Mouse (Mus musculus): ENCODE measurements at regions not wholly inside any gene's neighbourhood (a gene's known extent, or its start where the extent isn't known, plus 50 kb on each side); places are given as distances from the start of the nearest gene placed in this dataset.

DNA sequence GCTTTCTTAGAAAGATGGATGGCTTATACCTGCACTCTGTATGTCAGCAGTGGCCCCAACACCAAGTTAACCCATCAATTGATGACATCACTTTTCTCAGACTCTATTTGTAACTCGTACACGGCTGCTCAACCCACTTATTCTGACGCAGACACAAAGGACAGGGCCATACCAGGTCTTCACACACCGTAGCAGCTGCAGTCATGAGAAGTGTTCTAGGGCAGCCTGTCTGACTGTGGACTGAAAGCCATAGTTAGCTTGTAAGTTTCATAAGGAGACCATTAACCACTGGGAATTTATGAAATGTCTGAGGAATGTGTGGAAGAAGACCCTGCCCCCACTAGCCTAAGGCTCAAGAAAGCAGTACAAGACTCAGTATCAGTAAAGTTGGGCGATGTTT lies 56.3 kb upstream of the Oxtr start:
- no peak for DNase-seq (ENCODE audit: low read depth, low spot score)
- Histone ChIP-seq H3K9me3 (replicated peaks; ENCODE audit: insufficient read depth, low read length) (no peaks in the 10 kb centered on the region), H3K27ac (ENCODE audit: control insufficient read depth, low read depth, low read length) (no peak overlapping the region), H3K4me3 (ENCODE audit: control insufficient read depth in 1 of 2, insufficient read depth in 1 of 2, low read depth in 2 of 2, low read length in 2 of 2) (no peak overlapping the region), H3K79me2 (ENCODE audit: control insufficient read depth, insufficient read depth, low read length, poor library complexity) (no peaks in the 10 kb centered on the region), H3K9ac (ENCODE audit: control insufficient read depth, low read depth, low read length, poor library complexity, severe bottlenecking) (no peak overlapping the region), H3K4me1 (ENCODE audit: control insufficient read depth in 1 of 2, insufficient read depth in 2 of 2, low read length in 2 of 2) (no peaks in the 10 kb centered on the region), H3K36me3 (ENCODE audit: control insufficient read depth in 1 of 2, insufficient read depth in 2 of 2, low read length in 2 of 2) (no peaks in the 10 kb centered on the region), H3K27me3 (ENCODE audit: control insufficient read depth in 1 of 2, insufficient read depth in 2 of 2, low read length in 2 of 2) (no peaks in the 10 kb centered on the region)
- TF ChIP-seq ZC3H11A (IDR thresholded peaks at IDR 0.05; ENCODE audit: low read depth, low read length), result no peak
- TF ChIP-seq SIN3A (IDR thresholded peaks at IDR 0.05; ENCODE audit: low read length), result no peak
- TF ChIP-seq NELFE (IDR thresholded peaks at IDR 0.05; ENCODE audit: low read depth, low read length), result no peak
- no peak for TF ChIP-seq SMC3 (IDR thresholded peaks at IDR 0.05; ENCODE audit: low read depth, low read length)
- TF ChIP-seq TBP (IDR thresholded peaks at IDR 0.05; ENCODE audit: low read depth, low read length), result no peak
- no peak for TF ChIP-seq ELF1 (IDR thresholded peaks at IDR 0.05; ENCODE audit: low read depth, low read length)
- TF ChIP-seq ZNF384 (IDR thresholded peaks at IDR 0.05; ENCODE audit: low read depth, low read length), result no peak
- no peak for TF ChIP-seq ETS1 (IDR thresholded peaks at IDR 0.05; ENCODE audit: low read depth, low read length)
- no peak for TF ChIP-seq MAX (IDR thresholded peaks at IDR 0.05; ENCODE audit: low read length)
- TF ChIP-seq CTCF (IDR thresholded peaks at IDR 0.05 in 2 of 3, conservative IDR thresholded peaks at IDR 0.05 in 1 of 3; ENCODE audit: control insufficient read depth in 1 of 3, insufficient read depth in 1 of 3, low read depth in 2 of 3, low read length in 3 of 3, poor library complexity in 1 of 3, severe bottlenecking in 1 of 3), result no peak
- no peak for TF ChIP-seq NRF1 (IDR thresholded peaks at IDR 0.05; ENCODE audit: insufficient read depth, low read depth, low read length, poor library complexity, severe bottlenecking)

DNA sequence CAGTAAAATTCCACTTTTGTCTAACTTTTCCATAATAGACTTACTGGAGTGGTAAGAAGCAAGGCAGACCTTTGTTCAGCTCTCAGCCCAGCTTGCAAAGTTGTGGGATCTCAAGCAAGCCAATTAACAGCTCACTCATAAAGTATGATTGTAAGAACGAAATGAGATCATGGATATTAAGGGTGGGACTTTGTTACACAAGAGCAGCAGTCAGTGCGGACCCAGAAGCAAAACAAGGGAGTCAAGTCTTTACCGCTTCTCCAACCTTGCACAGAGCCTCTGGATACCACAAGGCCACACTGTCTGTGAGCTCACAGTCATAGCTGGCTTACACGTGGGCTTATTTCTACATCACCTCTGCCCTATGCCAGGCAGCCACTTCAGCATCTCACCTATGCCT lies 54.6 kb upstream of the Oxtr start:
- Histone ChIP-seq H3K36me3 (ENCODE audit: control insufficient read depth in 1 of 2, insufficient read depth in 2 of 2, low read length in 2 of 2) (no peaks in the 10 kb centered on the region), H3K27ac (ENCODE audit: control insufficient read depth, low read depth, low read length) (no peak overlapping the region), H3K4me3 (ENCODE audit: control insufficient read depth in 1 of 2, insufficient read depth in 1 of 2, low read depth in 2 of 2, low read length in 2 of 2) (no peak overlapping the region), H3K9me3 (replicated peaks; ENCODE audit: insufficient read depth, low read length) (no peaks in the 10 kb centered on the region), H3K79me2 (ENCODE audit: control insufficient read depth, insufficient read depth, low read length, poor library complexity) (no peaks in the 10 kb centered on the region), H3K27me3 (ENCODE audit: control insufficient read depth in 1 of 2, insufficient read depth in 2 of 2, low read length in 2 of 2) (no peaks in the 10 kb centered on the region), H3K4me1 (ENCODE audit: control insufficient read depth in 1 of 2, insufficient read depth in 2 of 2, low read length in 2 of 2) (no peaks in the 10 kb centered on the region), H3K9ac (ENCODE audit: control insufficient read depth, low read depth, low read length, poor library complexity, severe bottlenecking) (no peak overlapping the region)
- no peak for DNase-seq (ENCODE audit: low read depth, low spot score)
- TF ChIP-seq SMC3 (IDR thresholded peaks at IDR 0.05; ENCODE audit: low read depth, low read length) (no peak), MEF2A (IDR thresholded peaks at IDR 0.05; ENCODE audit: extremely low read depth, insufficient replicate concordance, low read depth, low read length, poor library complexity, severe bottlenecking) (no peak), TCF12 (IDR thresholded peaks at IDR 0.05; ENCODE audit: low read depth, low read length) (no peak), POLR2A (IDR thresholded peaks at IDR 0.05; ENCODE audit: control insufficient read depth in 1 of 2, insufficient read depth in 1 of 2, low read depth in 1 of 2, low read length in 2 of 2, poor library complexity in 1 of 2) (no peak), CHD2 (IDR thresholded peaks at IDR 0.05; ENCODE audit: low read length) (no peak), KAT2A (conservative IDR thresholded peaks at IDR 0.05; ENCODE audit: low read depth, low read length) (no peak), MAFK (IDR thresholded peaks at IDR 0.05; ENCODE audit: borderline replicate concordance, low read depth, low read length) (no peak), CTCF (IDR thresholded peaks at IDR 0.05 in 2 of 3, conservative IDR thresholded peaks at IDR 0.05 in 1 of 3; ENCODE audit: control insufficient read depth in 1 of 3, insufficient read depth in 1 of 3, low read depth in 2 of 3, low read length in 3 of 3, poor library complexity in 1 of 3, severe bottlenecking in 1 of 3) (no peak)
